Mouse (Mus musculus) bone marrow macrophage, adult 2 months (primary cell): ENCODE results near the gene Pigw.

ENCODE experiments used
- CTCF ChIP-seq: IDR thresholded peaks from 2 replicates; pipeline ENCODE4 v1.5.1; 2012; ENCODE audit warnings: low read depth, mild to moderate bottlenecking, low read length, moderate library complexity
- POLR2A ChIP-seq: IDR thresholded peaks from 2 replicates; pipeline ENCODE4 v1.6.1; 2012; ENCODE audit warnings: mild to moderate bottlenecking, low read depth, low read length, borderline replicate concordance

GRCm38 (mm10) chr11:84886236-84886635, 6.2 kb upstream of the Pigw start:
- no peak for TF ChIP-seq POLR2A
- no peak for TF ChIP-seq CTCF
